ENCODE assay signal across 10 mouse cellular contexts in the genomic region with DNA sequence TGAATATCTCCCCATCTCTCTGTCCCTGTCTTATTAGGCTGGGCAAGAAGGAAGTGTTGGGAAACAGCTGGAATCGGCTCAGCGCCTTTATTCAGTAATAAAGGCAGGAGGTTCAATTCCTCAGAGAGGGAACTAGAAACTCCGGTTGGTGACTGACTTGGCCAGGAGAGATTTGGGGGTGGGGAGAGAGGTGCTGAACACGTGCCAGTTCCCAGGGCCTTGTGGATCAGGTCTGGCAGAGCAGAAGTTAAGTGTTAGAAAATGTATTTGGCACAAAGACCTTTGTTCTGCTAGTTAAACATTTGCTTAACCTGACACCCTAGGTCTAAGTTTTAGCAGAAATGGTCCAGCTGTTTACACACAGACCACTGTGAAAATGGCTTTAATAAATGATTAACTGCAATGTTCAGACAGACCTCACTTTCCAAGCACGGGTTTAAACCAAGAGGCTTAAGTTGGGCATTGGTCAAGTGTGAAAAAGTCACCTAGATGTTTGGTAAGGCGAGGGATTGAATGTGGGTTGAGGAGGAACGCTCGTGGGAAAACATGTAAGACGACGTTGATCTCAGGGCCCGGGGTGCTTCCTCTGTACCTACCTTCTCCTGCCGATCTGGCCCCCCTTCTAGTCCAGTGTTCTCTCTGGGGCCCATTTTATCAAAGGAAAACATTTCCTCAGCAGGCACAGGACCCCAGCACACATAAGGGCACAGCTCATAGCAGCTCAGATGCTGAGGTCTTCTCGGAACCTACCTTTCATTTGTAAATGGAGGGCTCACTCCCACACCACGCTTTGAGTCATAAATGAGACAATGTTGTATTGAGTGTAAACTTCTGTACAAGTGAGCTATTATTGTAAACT. TPM values are rescaled to one million over a fixed set of nuclear protein-coding genes. Genes with fewer than 3 reads are reported as not detected.
DNase-seq lines count a peak whose midpoint lies in the region; ATAC-seq lines count a peak whose summit lies in the region.
"Had no signal": no experiment of that assay in that cellular context is flagged by ENCODE, and none has a peak within 500 bp of the region (broad histone marks: within the 10 kb centered on the region; RNA-seq: fewer than 3 reads in every experiment).

No protein-coding gene starts in this region.

- ATAC-seq in kidney, embryonic 15.5 days (replicated peaks; ENCODE audit: low FRiP score) = peak; percentile 87
- no peak for ATAC-seq in neural tube, embryonic 15.5 days (ENCODE audit: low FRiP score)

- H3K9ac ChIP-seq in kidney, embryonic 15.5 days = no peak overlapping the region
- H3K9ac ChIP-seq in neural tube, embryonic 15.5 days (replicated peaks) = no peak overlapping the region

- H3K36me3 ChIP-seq in kidney, embryonic 15.5 days = no peaks in the 10 kb centered on the region
- H3K36me3 ChIP-seq in neural tube, embryonic 15.5 days = no peaks in the 10 kb centered on the region

- no peak overlapping the region for H3K4me3 ChIP-seq in kidney, embryonic 15.5 days (replicated peaks)
- H3K4me3 ChIP-seq in neural tube, embryonic 15.5 days (replicated peaks) = no peak overlapping the region

- 0 out of 2 replicates have a peak overlapping the region, but pooled peaks have one; percentile 3 for H3K4me2 ChIP-seq in kidney, embryonic 15.5 days
- H3K4me2 ChIP-seq in neural tube, embryonic 15.5 days = no peak overlapping the region

- H3K9me3 ChIP-seq in kidney, embryonic 15.5 days (replicated peaks) = no peaks in the 10 kb centered on the region
- H3K9me3 ChIP-seq in neural tube, embryonic 15.5 days (replicated peaks) = no peaks in the 10 kb centered on the region

- H3K27ac ChIP-seq in kidney, embryonic 15.5 days = peak overlapping the region; percentile 86
- H3K27ac ChIP-seq in neural tube, embryonic 15.5 days (replicated peaks) = no peak overlapping the region

- H3K27me3 ChIP-seq in kidney, embryonic 15.5 days = peaks cover 8% of the 10 kb centered on the region; the same call in 1 of the 2 replicates
- H3K27me3 ChIP-seq in neural tube, embryonic 15.5 days (replicated peaks) = no peaks in the 10 kb centered on the region

- 33% methylated on average over 14 of the region's 14 CpGs for WGBS in kidney, embryonic 15.5 days
- WGBS in neural tube, embryonic 15.5 days = 48% methylated on average over 14 of the region's 14 CpGs

- H3K4me1 ChIP-seq in kidney, embryonic 15.5 days = peaks cover 15% of the 10 kb centered on the region
- H3K4me1 ChIP-seq in neural tube, embryonic 15.5 days = no peaks in the 10 kb centered on the region

- peak; percentile 53 for DNase-seq in adrenal gland, adult 2 months
- no peak for DNase-seq in adrenal gland, postnatal 4 days (ENCODE audit: low spot score in 2 of 2)
- DNase-seq in fat pad, adult 2 months (ENCODE audit: extremely low read depth, low read depth, low spot score) = peak; percentile 97
- peak; percentile 65 for DNase-seq in lung, postnatal 14 days
- no peak for DNase-seq in left cerebral cortex, adult 9 months (ENCODE audit: low spot score in 2 of 2)
- DNase-seq in layer of hippocampus, postnatal 14 days (ENCODE audit: low spot score in 2 of 2) = no peak

RNA-seq across cellular contexts. Expression of a gene that starts 32.0 kb away (rescaled TPM):
- total RNA-seq in adrenal gland, adult 2 months (2021) = 100 to 1,000 TPM; 198 to 212 TPM
- polyA plus RNA-seq in adrenal gland, adult 2 months (2012; rRNA removed) = 23.8 and 32.6 TPM in 2 replicates
- total RNA-seq in adrenal gland, postnatal 4 days (2021) = 100 to 1,000 TPM; 163 to 171 TPM
- polyA plus RNA-seq in kidney, embryonic 15.5 days (2015; fragmentation: Nextera tagmentation; extraction: Ambion mirVana) = 126 and 131 TPM in 2 replicates
- 206 and 219 TPM in 2 replicates for polyA plus RNA-seq in neural tube, embryonic 15.5 days (2015; fragmentation: Nextera tagmentation; extraction: Ambion mirVana)
- total RNA-seq in layer of hippocampus, postnatal 14 days (2021) = 100 to 1,000 TPM; 199 to 200 TPM

RNA-seq across cellular contexts. Expression of a gene that starts 57.0 kb away (rescaled TPM):
- total RNA-seq in adrenal gland, adult 2 months (2021) = not detected
- polyA plus RNA-seq in adrenal gland, adult 2 months (2012; rRNA removed) = not detected in 2 replicates
- total RNA-seq in adrenal gland, postnatal 4 days (2021) = not detected
- polyA plus RNA-seq in kidney, embryonic 15.5 days (2015; fragmentation: Nextera tagmentation; extraction: Ambion mirVana) = 0.50 TPM in 1 of 2 replicates, not detected in the other
- polyA plus RNA-seq in neural tube, embryonic 15.5 days (2015; fragmentation: Nextera tagmentation; extraction: Ambion mirVana) = 0.87 and 1.2 TPM in 2 replicates
- 1 to 10 TPM; 2.0 to 2.9 TPM for total RNA-seq in layer of hippocampus, postnatal 14 days (2021)
- total RNA-seq: common myeloid progenitor, adult 5-6 weeks had no signal
- polyA plus RNA-seq: heart, embryonic 14.5 days had no signal

RNA-seq across cellular contexts. Expression of a gene that starts 59.3 kb away (rescaled TPM):
- total RNA-seq in adrenal gland, adult 2 months (2021) = 1 to 10 TPM; 2.4 to 6.5 TPM
- polyA plus RNA-seq in adrenal gland, adult 2 months (2012; rRNA removed) = 2.4 and 2.5 TPM in 2 replicates
- total RNA-seq in adrenal gland, postnatal 4 days (2021) = 1 to 10 TPM; 3.6 to 8.0 TPM
- 1.00 and 1.1 TPM in 2 replicates for polyA plus RNA-seq in kidney, embryonic 15.5 days (2015; fragmentation: Nextera tagmentation; extraction: Ambion mirVana)
- polyA plus RNA-seq in neural tube, embryonic 15.5 days (2015; fragmentation: Nextera tagmentation; extraction: Ambion mirVana) = 12.1 and 15.8 TPM in 2 replicates
- total RNA-seq in layer of hippocampus, postnatal 14 days (2021) = 10 to 100 TPM; 17.1 to 19.7 TPM

Comparison
In these comparisons a context has a peak if more than half of its experiments do, and no peak if none do; other contexts are left out.
1. DNase-seq: peak in adrenal gland, adult 2 months (single experiment), fat pad, adult 2 months (single experiment) and lung, postnatal 14 days (single experiment); none in adrenal gland, postnatal 4 days (0 of 2), left cerebral cortex, adult 9 months (0 of 2) and layer of hippocampus, postnatal 14 days (0 of 2).